Mouse (Mus musculus) forebrain, embryonic 11.5 days (tissue): ENCODE measurements around the gene Naa60. TPM values are rescaled to one million over a fixed set of nuclear protein-coding genes. Genes with fewer than 3 reads are reported as not detected.
"Not testable (repeated sequence)": the region's sequence is repeated elsewhere in the genome, so short reads cannot be mapped to it uniquely, and the experiment has no call there.

Experiments
- ATAC-seq: fragments of 200-750 bp; cut with Nextera tagmentation; replicated peaks from 2 replicates; pipeline ENCODE4 v1.8.0; 2017; ENCODE audit warnings: moderate TSS enrichment; ENCODE audit not compliant: low FRiP score
- DNase-seq: peaks from one replicate; pipeline ENCODE4 v3.0.0-alpha.2; 2017; ENCODE audit warnings: low spot score
- H3K27ac ChIP-seq: fragments of 300-500 bp; sonication (generic); 2 replicates; pipeline ENCODE4 v1.5.1; 2014; ENCODE audit warnings: low read depth, low read length
- H3K27me3 ChIP-seq: fragments of 300-500 bp; sonication (generic); 2 replicates; pipeline ENCODE4 v1.6.1; 2014; ENCODE audit warnings: mild to moderate bottlenecking, low read length, mixed read lengths; ENCODE audit not compliant: control insufficient read depth, insufficient read depth
- H3K36me3 ChIP-seq: fragments of 300-500 bp; sonication (generic); 2 replicates; pipeline ENCODE4 v1.6.1; 2014; ENCODE audit warnings: mild to moderate bottlenecking, low read length, moderate library complexity, mixed read lengths; ENCODE audit not compliant: control insufficient read depth, insufficient read depth
- H3K4me1 ChIP-seq: fragments of 300-500 bp; sonication (generic); replicated peaks from 2 replicates; pipeline ENCODE4 v1.6.1; 2014; ENCODE audit warnings: low read length, mixed read lengths; ENCODE audit not compliant: control insufficient read depth, insufficient read depth
- H3K4me2 ChIP-seq: fragments of 300-500 bp; sonication (generic); 2 replicates; pipeline ENCODE4 v1.6.1; 2014; ENCODE audit warnings: low read depth, mild to moderate bottlenecking, low read length, moderate library complexity, mixed read lengths; ENCODE audit not compliant: severe bottlenecking
- H3K4me3 ChIP-seq: fragments of 300-500 bp; sonication (generic); 2 replicates; pipeline ENCODE4 v1.5.1; 2014; ENCODE audit warnings: low read depth, low read length
- H3K9ac ChIP-seq: fragments of 300-500 bp; sonication (generic); 2 replicates; pipeline ENCODE4 v1.6.1; 2014; ENCODE audit warnings: low read length
- H3K9me3 ChIP-seq: fragments of 300-500 bp; sonication (generic); 2 replicates; pipeline ENCODE4 v1.6.1; 2016; ENCODE audit warnings: low read length, mixed read lengths; ENCODE audit not compliant: control insufficient read depth
- WGBS: fragments of 180-500 bp; shearing (Covaris S2); extraction: QIAGEN DNeasy Blood & Tissue Kit; methylation state at CpG from one replicate; pipeline ENCODE4 v1.1.7; 2014; 5-methylcytosine and 5-hydroxymethylcytosine counted together
- polyA plus RNA-seq: library from polyadenylated mRNA; unstranded; fragments of >200 nt; fragmentation: Nextera tagmentation; extraction: Ambion mirVana; gene quantifications from 2 replicates; pipeline ENCODE4 v1.2.1, GENCODE M21; 2014

The Naa60 gene
- polyA plus RNA-seq, 1 experiment from 2014 or later: 64.8 TPM

GRCm38 (mm10) chr16:3846711-3847518 lies 25.3 kb upstream of the Naa60 start, which contains the start of gene Zfp174:
TSS of gene Zfp174 (plus strand) at chr16:3847268.
- Histone ChIP-seq H3K27me3 (peaks cover 2% of the 10 kb centered on the region; the same call in 1 of the 2 replicates), H3K9me3 (no peaks in the 10 kb centered on the region), H3K36me3 (no peaks in the 10 kb centered on the region), H3K9ac (peak within 1 kb of the TSS; percentile 66), H3K4me3 (peak within 1 kb of the TSS; percentile 67), H3K4me2 (peak within 1 kb of the TSS; percentile 66), H3K4me1 (0 out of 2 replicates have a peak, but pooled peaks cover 2% of the 10 kb centered on the region), H3K27ac (no peak within 1 kb of the TSS)
- ATAC-seq: peak; percentile 99
- 4% methylated on average over 38 of the region's 38 CpGs for WGBS
- DNase-seq: peak; percentile 94

- 68% methylated on average over 4 of the region's 4 CpGs for WGBS
- Histone ChIP-seq H3K4me3 (no peak overlapping the region; the same call in 1 of the 2 replicates), H3K4me2 (peak overlapping the region; percentile 66), H3K9me3 (no peaks in the 10 kb centered on the region), H3K4me1 (0 out of 2 replicates have a peak, but pooled peaks cover 2% of the 10 kb centered on the region), H3K9ac (peak overlapping the region; percentile 66; the same call in 1 of the 2 replicates), H3K27me3 (peaks cover 2% of the 10 kb centered on the region; the same call in 1 of the 2 replicates), H3K36me3 (no peaks in the 10 kb centered on the region), H3K27ac (no peak overlapping the region)
- ATAC-seq (no peak), DNase-seq (no peak)
These were observed 24.3 kb upstream of the Naa60 start for GRCm38 (mm10) chr16:3847871-3848270.

- Histone ChIP-seq H3K9me3 (no peaks in the 10 kb centered on the region), H3K36me3 (no peaks in the 10 kb centered on the region), H3K27ac (no peak overlapping the region), H3K27me3 (peaks cover 2% of the 10 kb centered on the region; the same call in 1 of the 2 replicates), H3K4me1 (0 out of 2 replicates have a peak, but pooled peaks cover 2% of the 10 kb centered on the region), H3K4me3 (no peak overlapping the region), H3K4me2 (no peak overlapping the region), H3K9ac (no peak overlapping the region)
- DNase-seq (no peak), ATAC-seq (no peak)
- WGBS: 80% methylated on average over 3 of the region's 3 CpGs
These were observed 23.8 kb upstream of the Naa60 start for GRCm38 (mm10) chr16:3848416-3848815.

- 88% methylated on average over 12 of the region's 13 CpGs for WGBS
These were observed 20.9 kb upstream of the Naa60 start for GRCm38 (mm10) chr16:3851301-3851700.

GRCm38 (mm10) chr16:3852586-3852985 lies 19.6 kb upstream of the Naa60 start:
- peak; percentile 62 for DNase-seq
- no peak; the same call in 1 of the 2 replicates for ATAC-seq
- no peaks in the 10 kb centered on the region for H3K36me3 ChIP-seq
- H3K4me2 ChIP-seq: no peak overlapping the region
- H3K4me3 ChIP-seq: no peak overlapping the region
- no peaks in the 10 kb centered on the region for H3K9me3 ChIP-seq
- peaks cover 2% of the 10 kb centered on the region; the same call in 1 of the 2 replicates for H3K27me3 ChIP-seq
- H3K9ac ChIP-seq: no peak overlapping the region
- 0 out of 2 replicates have a peak, but pooled peaks cover under 1% of the 10 kb centered on the region for H3K4me1 ChIP-seq
- H3K27ac ChIP-seq: no peak overlapping the region
- WGBS: 37% methylated on average over 12 of the region's 12 CpGs

More at GRCm38 (mm10) chr16:3851301-3851700, 20.9 kb upstream of the Naa60 start:
- H3K4me1 ChIP-seq, H3K27me3 ChIP-seq, H3K4me3 ChIP-seq, ATAC-seq, H3K27ac ChIP-seq, H3K9ac ChIP-seq, H3K36me3 ChIP-seq, H3K9me3 ChIP-seq, H3K4me2 ChIP-seq, DNase-seq: not testable (repeated sequence)

- no peaks in the 10 kb centered on the region for H3K36me3 ChIP-seq
- no peak overlapping the region for H3K4me2 ChIP-seq
- no peak for DNase-seq
- no peaks in the 10 kb centered on the region for H3K9me3 ChIP-seq
- no peaks in the 10 kb centered on the region for H3K4me1 ChIP-seq
- no peak overlapping the region for H3K27ac ChIP-seq
- no peak overlapping the region for H3K9ac ChIP-seq
- ATAC-seq: no peak
- H3K27me3 ChIP-seq: no peaks in the 10 kb centered on the region
- WGBS: 53% methylated on average over 11 of the region's 11 CpGs
- no peak overlapping the region for H3K4me3 ChIP-seq
These were observed 17.6 kb upstream of the Naa60 start for GRCm38 (mm10) chr16:3854437-3855182.

GRCm38 (mm10) chr16:3855776-3856175 lies 16.4 kb upstream of the Naa60 start:
- Histone ChIP-seq H3K27ac (no peak overlapping the region), H3K4me3 (no peak overlapping the region), H3K9ac (no peak overlapping the region), H3K4me1 (no peaks in the 10 kb centered on the region), H3K27me3 (no peaks in the 10 kb centered on the region), H3K4me2 (no peak overlapping the region), H3K9me3 (no peaks in the 10 kb centered on the region), H3K36me3 (peaks cover under 1% of the 10 kb centered on the region; the same call in 1 of the 2 replicates)
- ATAC-seq: no peak
- WGBS: 83% methylated on average over 1 of the region's 1 CpGs
- no peak for DNase-seq

GRCm38 (mm10) chr16:3859254-3859653 lies 12.9 kb upstream of the Naa60 start:
- ATAC-seq: no peak
- 88% methylated on average over 4 of the region's 4 CpGs for WGBS
- no peaks in the 10 kb centered on the region for H3K9me3 ChIP-seq
- no peak overlapping the region for H3K4me2 ChIP-seq
- no peak for DNase-seq
- no peak overlapping the region for H3K27ac ChIP-seq
- no peaks in the 10 kb centered on the region for H3K4me1 ChIP-seq
- no peak overlapping the region for H3K9ac ChIP-seq
- no peak overlapping the region for H3K4me3 ChIP-seq
- H3K27me3 ChIP-seq: no peaks in the 10 kb centered on the region
- H3K36me3 ChIP-seq: peaks cover 3% of the 10 kb centered on the region; the same call in 1 of the 2 replicates
